Mouse (Mus musculus) neural tube, embryonic 11.5 days (tissue): ENCODE results near the gene Gkap1. TPM values are rescaled to one million over a fixed set of nuclear protein-coding genes. Genes with fewer than 3 reads are reported as not detected.

ENCODE experiments used
- ATAC-seq: fragments of 200-750 bp; cut with Nextera tagmentation; 2 replicates; pipeline ENCODE4 v1.8.0; 2017; ENCODE audit warnings: moderate number of reproducible peaks, mild to moderate bottlenecking, moderate TSS enrichment, moderate library complexity; ENCODE audit not compliant: insufficient read depth, low FRiP score, low TSS enrichment
- DNase-seq: peaks from one replicate; pipeline ENCODE4 v3.0.0-alpha.2; 2015; ENCODE audit warnings: low spot score
- H3K27ac ChIP-seq: fragments of 300-500 bp; sonication (generic); 2 replicates; pipeline ENCODE4 v1.5.1; 2014; ENCODE audit warnings: low read depth, mild to moderate bottlenecking, low read length
- H3K27me3 ChIP-seq: fragments of 300-500 bp; sonication (generic); 2 replicates; pipeline ENCODE4 v1.6.1; 2014; ENCODE audit warnings: mild to moderate bottlenecking, low read length, mixed read lengths; ENCODE audit not compliant: control insufficient read depth, insufficient read depth
- H3K36me3 ChIP-seq: fragments of 300-500 bp; sonication (generic); 2 replicates; pipeline ENCODE4 v1.6.1; 2014; ENCODE audit warnings: mild to moderate bottlenecking, low read length, moderate library complexity, mixed read lengths; ENCODE audit not compliant: control insufficient read depth, insufficient read depth
- H3K4me1 ChIP-seq: fragments of 300-500 bp; sonication (generic); 2 replicates; pipeline ENCODE4 v1.6.1; 2014; ENCODE audit warnings: low read length, mixed read lengths; ENCODE audit not compliant: control insufficient read depth, insufficient read depth
- H3K4me2 ChIP-seq: fragments of 300-500 bp; sonication (generic); 2 replicates; pipeline ENCODE4 v1.6.1; 2014; ENCODE audit warnings: low read depth, mild to moderate bottlenecking, moderate library complexity
- H3K4me3 ChIP-seq: fragments of 300-500 bp; sonication (generic); 2 replicates; pipeline ENCODE4 v1.5.1; 2014; ENCODE audit warnings: low read depth, low read length
- H3K9ac ChIP-seq: fragments of 300-500 bp; sonication (generic); 2 replicates; pipeline ENCODE4 v1.6.1; 2014; ENCODE audit warnings: mild to moderate bottlenecking, low read length
- H3K9me3 ChIP-seq: fragments of 300-500 bp; sonication (generic); 2 replicates; pipeline ENCODE4 v1.6.1; 2016; ENCODE audit warnings: low read length; ENCODE audit not compliant: control insufficient read depth
- WGBS: fragments of 180-500 bp; shearing (Covaris S2); extraction: QIAGEN DNeasy Blood & Tissue Kit; methylation state at CpG from one replicate; pipeline ENCODE4 v1.1.7; 2014; 5-methylcytosine and 5-hydroxymethylcytosine counted together
- polyA plus RNA-seq: library from polyadenylated mRNA; unstranded; fragments of >200 nt; fragmentation: Nextera tagmentation; extraction: Ambion mirVana; gene quantifications from 2 replicates; pipeline ENCODE4 v1.2.1, GENCODE M21; 2014

Gene Gkap1
- polyA plus RNA-seq, 1 experiment from 2014 or later: 44.9 TPM

DNA sequence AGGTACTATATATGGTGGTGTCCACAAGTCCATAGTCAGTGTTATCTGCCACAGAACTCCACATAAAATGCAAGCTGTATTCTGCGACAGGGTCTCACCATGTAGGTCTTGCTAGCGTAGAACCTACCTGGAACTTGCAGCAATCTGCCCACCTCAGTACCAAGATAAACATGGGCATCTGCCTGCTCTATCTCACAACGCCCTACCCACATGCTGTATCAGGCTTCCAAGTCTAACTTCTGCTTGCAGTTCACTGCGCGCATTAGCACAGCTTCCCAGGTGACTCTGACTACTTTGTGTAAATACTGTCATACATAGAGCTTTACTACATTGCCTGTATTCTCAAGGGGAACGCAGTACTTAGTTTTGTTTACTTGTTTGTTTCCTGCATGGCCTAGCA is 26.5 kb upstream of the Gkap1 start:
- Histone ChIP-seq H3K36me3 (no peaks in the 10 kb centered on the region), H3K4me3 (no peak overlapping the region), H3K27ac (no peak overlapping the region), H3K4me1 (no peaks in the 10 kb centered on the region), H3K4me2 (no peak overlapping the region), H3K27me3 (no peaks in the 10 kb centered on the region), H3K9me3 (no peaks in the 10 kb centered on the region), H3K9ac (no peak overlapping the region)
- 92% methylated on average over 6 of the region's 6 CpGs for WGBS
- DNase-seq (no peak), ATAC-seq (no peak)

- Histone ChIP-seq H3K4me1 (no peaks in the 10 kb centered on the region), H3K27me3 (no peaks in the 10 kb centered on the region), H3K4me3 (no peak overlapping the region), H3K9ac (no peak overlapping the region), H3K4me2 (no peak overlapping the region), H3K27ac (no peak overlapping the region), H3K9me3 (no peaks in the 10 kb centered on the region), H3K36me3 (no peaks in the 10 kb centered on the region)
- no peak for DNase-seq
- WGBS: 87% methylated on average over 3 of the region's 3 CpGs
- ATAC-seq: no peak
These were observed 23.3 kb upstream of the Gkap1 start for GRCm38 (mm10) chr13:58298756-58299155.

- 76% methylated on average over 3 of the region's 3 CpGs for WGBS
- Histone ChIP-seq H3K27ac (no peak overlapping the region), H3K4me2 (no peak overlapping the region), H3K9ac (no peak overlapping the region), H3K9me3 (no peaks in the 10 kb centered on the region), H3K4me3 (no peak overlapping the region), H3K4me1 (peaks cover 5% of the 10 kb centered on the region), H3K27me3 (no peaks in the 10 kb centered on the region), H3K36me3 (no peaks in the 10 kb centered on the region)
- no peak for DNase-seq
- ATAC-seq: no peak
These were observed 20.1 kb upstream of the Gkap1 start for GRCm38 (mm10) chr13:58295582-58295981.

GRCm38 (mm10) chr13:58292811-58293210 is 17.3 kb upstream of the Gkap1 start:
- Histone ChIP-seq H3K27me3 (no peaks in the 10 kb centered on the region), H3K36me3 (no peaks in the 10 kb centered on the region), H3K27ac (no peak overlapping the region), H3K4me3 (no peak overlapping the region), H3K4me2 (no peak overlapping the region), H3K9ac (no peak overlapping the region), H3K9me3 (no peaks in the 10 kb centered on the region), H3K4me1 (peaks cover 5% of the 10 kb centered on the region)
- DNase-seq (peak; percentile 79), ATAC-seq (peak; percentile 75)
- WGBS: 9% methylated on average over 5 of the region's 5 CpGs

DNA sequence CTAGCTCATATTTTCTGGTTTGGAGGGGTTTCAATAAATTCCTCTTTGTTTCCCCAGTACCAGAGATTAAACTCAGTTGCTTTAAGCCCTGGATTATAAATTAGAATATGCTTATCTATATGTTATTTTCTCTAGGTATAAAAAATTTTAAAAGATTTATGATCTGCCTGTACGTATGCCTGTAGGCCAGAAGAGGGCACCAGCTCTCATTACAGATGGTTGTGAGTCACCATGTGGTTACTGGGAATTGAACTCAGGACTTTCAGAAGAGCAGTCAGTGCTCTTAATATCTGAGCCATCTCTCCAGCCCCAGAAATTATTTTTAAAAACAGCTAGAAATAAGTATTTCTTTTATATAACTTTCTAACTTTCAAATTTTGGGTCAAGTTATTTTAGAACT is 13.8 kb upstream of the Gkap1 start:
- H3K36me3 ChIP-seq: no peaks in the 10 kb centered on the region
- no peak for DNase-seq
- no peak for ATAC-seq
- H3K4me3 ChIP-seq: no peak overlapping the region
- H3K27me3 ChIP-seq: no peaks in the 10 kb centered on the region
- H3K4me1 ChIP-seq: peaks cover 5% of the 10 kb centered on the region
- no peaks in the 10 kb centered on the region for H3K9me3 ChIP-seq
- H3K4me2 ChIP-seq: no peak overlapping the region
- no peak overlapping the region for H3K27ac ChIP-seq
- no peak overlapping the region for H3K9ac ChIP-seq
- WGBS: 75% methylated on average over 1 of the region's 1 CpGs

GRCm38 (mm10) chr13:58287822-58288221 is 12.3 kb upstream of the Gkap1 start:
- 18% methylated on average over 13 of the region's 13 CpGs for WGBS
- no peaks in the 10 kb centered on the region for H3K36me3 ChIP-seq
- ATAC-seq (peak; percentile 63), DNase-seq (peak; percentile 85)
- no peaks in the 10 kb centered on the region for H3K9me3 ChIP-seq
- H3K9ac ChIP-seq: no peak overlapping the region
- H3K4me1 ChIP-seq: peaks cover 3% of the 10 kb centered on the region
- no peak overlapping the region for H3K27ac ChIP-seq
- H3K4me2 ChIP-seq: no peak overlapping the region
- no peaks in the 10 kb centered on the region for H3K27me3 ChIP-seq
- H3K4me3 ChIP-seq: no peak overlapping the region

- no peak overlapping the region for H3K27ac ChIP-seq
- H3K9ac ChIP-seq: no peak overlapping the region
- no peaks in the 10 kb centered on the region for H3K9me3 ChIP-seq
- DNase-seq (no peak), ATAC-seq (no peak)
- no peak overlapping the region for H3K4me2 ChIP-seq
- 79% methylated on average over 4 of the region's 4 CpGs for WGBS
- no peaks in the 10 kb centered on the region for H3K4me1 ChIP-seq
- H3K27me3 ChIP-seq: no peaks in the 10 kb centered on the region
- no peaks in the 10 kb centered on the region for H3K36me3 ChIP-seq
- no peak overlapping the region for H3K4me3 ChIP-seq
These were observed 8.0 kb upstream of the Gkap1 start for GRCm38 (mm10) chr13:58283466-58283865.

DNA sequence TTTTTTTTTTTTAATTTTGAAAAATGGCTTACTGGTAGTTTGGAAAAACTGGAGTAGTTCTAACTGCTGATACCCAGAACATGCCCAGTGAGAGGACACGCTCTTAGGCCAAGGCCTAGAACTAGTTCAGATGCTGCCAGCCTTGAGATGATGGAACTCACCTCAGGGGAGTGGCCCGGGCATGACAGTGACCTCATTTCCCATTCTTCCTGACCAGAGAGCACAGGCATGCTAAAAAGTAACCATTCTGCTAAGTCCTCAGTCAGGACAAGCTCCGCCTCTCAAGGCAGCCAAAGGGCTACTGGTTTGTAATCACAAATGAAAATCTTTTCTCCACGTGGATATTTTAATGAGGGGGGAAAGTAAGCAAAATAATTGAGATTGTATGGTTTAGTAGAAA is 6.4 kb upstream of the Gkap1 start:
- no peak for ATAC-seq
- Histone ChIP-seq H3K36me3 (no peaks in the 10 kb centered on the region), H3K27me3 (no peaks in the 10 kb centered on the region), H3K9me3 (no peaks in the 10 kb centered on the region), H3K4me2 (no peak overlapping the region), H3K4me3 (no peak overlapping the region), H3K27ac (no peak overlapping the region), H3K9ac (no peak overlapping the region), H3K4me1 (no peaks in the 10 kb centered on the region)
- 68% methylated on average over 4 of the region's 4 CpGs for WGBS
- DNase-seq: no peak

- Histone ChIP-seq H3K27me3 (no peaks in the 10 kb centered on the region), H3K9me3 (no peaks in the 10 kb centered on the region), H3K4me3 (no peak overlapping the region), H3K4me2 (no peak overlapping the region), H3K27ac (no peak overlapping the region), H3K4me1 (no peaks in the 10 kb centered on the region), H3K36me3 (no peaks in the 10 kb centered on the region), H3K9ac (no peak overlapping the region)
- 93% methylated on average over 3 of the region's 3 CpGs for WGBS
- ATAC-seq (no peak), DNase-seq (no peak)
These were observed 5.0 kb upstream of the Gkap1 start for GRCm38 (mm10) chr13:58280528-58280927.
